Mouse (Mus musculus): ENCODE data around the gene Gpc2.

DNA sequence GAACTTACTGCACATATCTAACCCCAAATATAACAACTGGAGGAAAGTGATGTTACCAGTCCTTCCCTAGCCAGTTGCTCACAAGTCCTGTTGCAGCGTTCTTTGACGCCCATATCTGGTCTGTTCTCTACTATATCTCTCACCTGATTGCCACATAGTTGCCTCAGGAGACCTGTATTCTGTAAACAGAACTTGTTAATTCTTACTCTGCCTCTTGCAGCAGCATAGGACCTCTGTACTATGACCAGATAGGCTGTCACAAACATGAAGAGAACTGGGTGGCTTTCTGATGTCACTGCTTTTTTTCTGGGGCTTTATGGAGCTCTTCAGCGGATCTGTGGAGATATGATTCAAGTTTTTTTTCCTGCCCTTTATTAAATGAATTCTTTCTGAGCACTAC lies 33.0 kb upstream of the Gpc2 start:
- TF ChIP-seq CTCF (IDR thresholded peaks at IDR 0.05; ENCODE audit: control insufficient read depth, insufficient read depth, insufficient replicate concordance, low read depth, low read length), result no peak
- TF ChIP-seq POLR2A (IDR thresholded peaks at IDR 0.05; ENCODE audit: control insufficient read depth, low read depth, low read length), result no peak

Measured in testis, adult 2 months (tissue).